Mouse (Mus musculus) embryonic facial prominence, embryonic 14.5 days (tissue): ENCODE measurements at regions not wholly inside any gene's neighbourhood (a gene's known extent, or its start where the extent isn't known, plus 50 kb on each side); places are given as distances from the start of the nearest gene placed in this dataset.
A peak's percentile ranks its signal among the peaks of the same experiment; 100 is the strongest.

Experiments
- ATAC-seq: fragments of 200-750 bp; cut with Nextera tagmentation; 2 replicates; pipeline ENCODE4 v1.8.0; 2017; ENCODE audit warnings: low read depth, moderate number of reproducible peaks, moderate TSS enrichment
- DNase-seq: peaks from one replicate; pipeline ENCODE4 v3.0.0-alpha.2; 2015; ENCODE audit warnings: low spot score
- H3K27ac ChIP-seq: fragments of 300-500 bp; sonication (generic); replicated peaks from 2 replicates; pipeline ENCODE4 v1.5.1; 2014; ENCODE audit warnings: low read depth, mild to moderate bottlenecking, low read length, moderate library complexity
- H3K27me3 ChIP-seq: fragments of 300-500 bp; sonication (generic); replicated peaks from 2 replicates; pipeline ENCODE4 v1.6.1; 2014; ENCODE audit warnings: low read length; ENCODE audit not compliant: control insufficient read depth, insufficient read depth
- H3K36me3 ChIP-seq: fragments of 300-500 bp; sonication (generic); 2 replicates; pipeline ENCODE4 v1.6.1; 2014; ENCODE audit warnings: low read length, mixed read lengths; ENCODE audit not compliant: control insufficient read depth, insufficient read depth
- H3K4me1 ChIP-seq: fragments of 300-500 bp; sonication (generic); 2 replicates; pipeline ENCODE4 v1.6.1; 2014; ENCODE audit warnings: antibody characterized with exemption, low read length; ENCODE audit not compliant: control insufficient read depth, insufficient read depth
- H3K4me2 ChIP-seq: fragments of 300-500 bp; sonication (generic); 2 replicates; pipeline ENCODE4 v1.6.1; 2014; ENCODE audit warnings: low read depth, mild to moderate bottlenecking, low read length, moderate library complexity, mixed read lengths
- H3K4me3 ChIP-seq: fragments of 300-500 bp; sonication (generic); 2 replicates; pipeline ENCODE4 v1.5.1; 2014; ENCODE audit warnings: low read depth, mild to moderate bottlenecking, low read length
- H3K9ac ChIP-seq: fragments of 300-500 bp; sonication (generic); 2 replicates; pipeline ENCODE4 v1.6.1; 2014; ENCODE audit warnings: low read depth, mild to moderate bottlenecking, low read length, moderate library complexity, mixed read lengths
- H3K9me3 ChIP-seq: fragments of 300-500 bp; sonication (generic); 2 replicates; pipeline ENCODE4 v1.6.1; 2016; ENCODE audit warnings: low read length; ENCODE audit not compliant: control insufficient read depth
- WGBS: fragments of 180-500 bp; shearing (Covaris S2); extraction: QIAGEN DNeasy Blood & Tissue Kit; methylation state at CpG from one replicate; pipeline ENCODE4 v1.1.7; 2014; 5-methylcytosine and 5-hydroxymethylcytosine counted together

GRCm38 (mm10) chr10:119395048-119395447 lies 58.6 kb upstream of the Grip1 start:
- H3K27me3 ChIP-seq: no peaks in the 10 kb centered on the region
- H3K4me2 ChIP-seq: no peak overlapping the region
- 69% methylated on average over 5 of the region's 5 CpGs for WGBS
- ATAC-seq (no peak), DNase-seq (no peak)
- no peak overlapping the region for H3K4me3 ChIP-seq
- no peak overlapping the region for H3K27ac ChIP-seq
- no peak overlapping the region for H3K9ac ChIP-seq
- H3K4me1 ChIP-seq: no peaks in the 10 kb centered on the region
- no peaks in the 10 kb centered on the region for H3K9me3 ChIP-seq
- no peaks in the 10 kb centered on the region for H3K36me3 ChIP-seq

DNA sequence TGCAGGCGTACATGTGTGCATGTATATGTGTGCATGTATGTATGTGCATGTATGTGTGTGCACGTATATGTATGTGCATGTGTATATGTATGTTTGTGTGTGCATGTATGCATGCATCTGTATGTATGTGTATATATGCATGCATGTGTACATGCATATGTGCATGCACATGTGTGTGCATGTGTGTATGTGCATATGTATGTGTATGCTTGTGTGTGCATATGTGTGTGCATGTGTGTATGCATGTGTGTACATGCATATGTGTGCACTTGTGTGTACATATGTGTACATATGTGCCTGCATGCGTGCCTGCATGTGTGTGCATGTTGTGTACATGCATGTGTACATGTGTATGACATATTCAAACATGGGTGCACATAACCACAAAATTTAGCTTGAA lies 65.7 kb upstream of the Grip1 start:
- H3K27ac ChIP-seq: no peak overlapping the region
- no peaks in the 10 kb centered on the region for H3K36me3 ChIP-seq
- 85% methylated on average over 3 of the region's 3 CpGs for WGBS
- no peaks in the 10 kb centered on the region for H3K9me3 ChIP-seq
- no peak overlapping the region for H3K4me3 ChIP-seq
- ATAC-seq: no peak
- H3K4me1 ChIP-seq: no peaks in the 10 kb centered on the region
- no peak overlapping the region for H3K4me2 ChIP-seq
- H3K9ac ChIP-seq: no peak overlapping the region
- no peaks in the 10 kb centered on the region for H3K27me3 ChIP-seq
- no peak for DNase-seq

GRCm38 (mm10) chr10:119382257-119382656 lies 71.4 kb upstream of the Grip1 start:
- ATAC-seq: no peak
- 88% methylated on average over 11 of the region's 11 CpGs for WGBS
- H3K27ac ChIP-seq: no peak overlapping the region

GRCm38 (mm10) chr10:119368566-119368965 lies 85.1 kb upstream of the Grip1 start:
- Histone ChIP-seq H3K4me2 (no peak overlapping the region), H3K27me3 (no peaks in the 10 kb centered on the region), H3K4me3 (no peak overlapping the region), H3K36me3 (no peaks in the 10 kb centered on the region), H3K9ac (no peak overlapping the region), H3K27ac (no peak overlapping the region), H3K9me3 (no peaks in the 10 kb centered on the region), H3K4me1 (no peaks in the 10 kb centered on the region)
- DNase-seq (no peak), ATAC-seq (no peak)
- WGBS: 63% methylated on average over 5 of the region's 5 CpGs

More at GRCm38 (mm10) chr10:119382257-119382656, 71.4 kb upstream of the Grip1 start:
- no peaks in the 10 kb centered on the region for H3K4me1 ChIP-seq
- no peak for DNase-seq
- H3K9ac ChIP-seq: no peak overlapping the region
- H3K4me3 ChIP-seq: no peak overlapping the region
- H3K27me3 ChIP-seq: no peaks in the 10 kb centered on the region
- no peaks in the 10 kb centered on the region for H3K9me3 ChIP-seq
- H3K36me3 ChIP-seq: no peaks in the 10 kb centered on the region
- no peak overlapping the region for H3K4me2 ChIP-seq

DNA sequence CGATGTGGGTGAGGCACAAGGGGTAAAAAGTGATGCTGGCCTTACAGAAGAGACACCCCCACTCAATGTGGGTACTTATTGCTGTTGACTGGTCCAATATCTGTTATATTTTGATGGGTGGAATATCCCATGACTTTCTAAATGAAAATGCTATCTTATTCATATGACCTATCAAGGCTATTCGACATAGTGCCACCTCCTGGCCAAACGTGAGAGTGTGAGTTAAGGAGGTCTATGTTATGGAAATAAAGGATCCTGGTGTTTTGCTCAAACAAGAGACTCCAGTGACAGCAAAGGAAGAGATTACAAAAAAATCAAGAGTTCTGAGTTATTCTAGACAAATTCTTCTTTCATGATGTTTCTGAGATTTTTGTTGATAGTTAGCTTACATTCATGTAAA lies 90.0 kb upstream of the Grip1 start:
- DNase-seq (peak; percentile 50), ATAC-seq (no peak)
- no peak overlapping the region for H3K4me2 ChIP-seq
- no peak overlapping the region for H3K27ac ChIP-seq
- H3K9me3 ChIP-seq: 0 out of 2 replicates have a peak, but pooled peaks cover 4% of the 10 kb centered on the region
- H3K4me1 ChIP-seq: no peaks in the 10 kb centered on the region
- H3K4me3 ChIP-seq: no peak overlapping the region
- no peak overlapping the region for H3K9ac ChIP-seq
- no peaks in the 10 kb centered on the region for H3K36me3 ChIP-seq
- no peaks in the 10 kb centered on the region for H3K27me3 ChIP-seq
- whole genome bisulfite sequencing: 43% methylated on average over 3 of the region's 3 CpGs

GRCm38 (mm10) chr10:119358730-119359292 lies 94.8 kb upstream of the Grip1 start:
- Histone ChIP-seq H3K27ac (no peak overlapping the region), H3K36me3 (no peaks in the 10 kb centered on the region), H3K27me3 (no peaks in the 10 kb centered on the region), H3K4me1 (no peaks in the 10 kb centered on the region), H3K4me2 (no peak overlapping the region), H3K9me3 (0 out of 2 replicates have a peak, but pooled peaks cover 4% of the 10 kb centered on the region), H3K4me3 (no peak overlapping the region), H3K9ac (no peak overlapping the region)
- WGBS: 40% methylated on average over 7 of the region's 7 CpGs
- DNase-seq: peak; percentile 54
- ATAC-seq: peak; percentile 22; the same call in 1 of the 2 replicates

DNA sequence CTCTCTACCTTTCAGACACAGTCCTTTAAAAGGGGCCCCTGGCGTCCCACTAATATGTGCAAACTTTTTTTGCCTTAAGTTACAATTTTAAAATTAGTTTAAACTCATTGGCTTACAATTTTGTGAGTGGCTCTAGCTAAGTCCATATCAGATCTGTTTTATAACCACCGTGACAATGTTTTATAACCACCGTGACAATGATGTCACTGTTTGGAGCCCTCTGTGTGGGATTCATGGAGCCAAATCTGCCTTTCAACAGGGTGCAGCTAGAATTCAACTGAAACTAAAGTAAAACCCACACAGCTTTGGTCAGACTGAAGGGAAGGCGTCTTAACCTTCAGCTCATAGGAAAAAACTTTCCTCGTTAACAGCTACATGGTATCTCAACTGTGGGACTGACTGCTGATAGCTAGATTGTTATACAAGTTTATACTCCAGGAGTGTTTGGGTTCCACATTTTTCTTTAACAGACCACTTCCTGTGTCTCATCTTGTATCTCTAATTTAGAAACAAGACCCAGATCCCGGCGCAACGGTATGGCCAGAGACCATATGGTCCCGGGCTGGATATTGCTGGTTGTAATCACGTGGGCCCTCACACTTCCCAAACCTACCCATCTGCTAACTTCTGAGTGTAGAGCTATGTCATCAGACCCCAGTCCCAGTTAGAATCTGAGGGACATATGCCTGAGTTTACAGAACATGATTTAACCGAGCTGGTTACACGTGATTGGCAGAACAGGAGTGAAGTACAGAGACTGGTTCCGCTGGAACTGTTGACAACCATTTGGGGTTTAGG lies 102.7 kb upstream of the Cand1 start:
- H3K27me3 ChIP-seq: no peaks in the 10 kb centered on the region
- H3K36me3 ChIP-seq: no peaks in the 10 kb centered on the region
- H3K27ac ChIP-seq: no peak overlapping the region
- no peak overlapping the region for H3K9ac ChIP-seq
- peak; percentile 4; the same call in 1 of the 2 replicates for ATAC-seq
- no peaks in the 10 kb centered on the region for H3K9me3 ChIP-seq
- H3K4me1 ChIP-seq: no peaks in the 10 kb centered on the region
- H3K4me2 ChIP-seq: no peak overlapping the region
- DNase-seq: peak; percentile 58
- no peak overlapping the region for H3K4me3 ChIP-seq
- 59% methylated on average over 13 of the region's 13 CpGs for WGBS

DNA sequence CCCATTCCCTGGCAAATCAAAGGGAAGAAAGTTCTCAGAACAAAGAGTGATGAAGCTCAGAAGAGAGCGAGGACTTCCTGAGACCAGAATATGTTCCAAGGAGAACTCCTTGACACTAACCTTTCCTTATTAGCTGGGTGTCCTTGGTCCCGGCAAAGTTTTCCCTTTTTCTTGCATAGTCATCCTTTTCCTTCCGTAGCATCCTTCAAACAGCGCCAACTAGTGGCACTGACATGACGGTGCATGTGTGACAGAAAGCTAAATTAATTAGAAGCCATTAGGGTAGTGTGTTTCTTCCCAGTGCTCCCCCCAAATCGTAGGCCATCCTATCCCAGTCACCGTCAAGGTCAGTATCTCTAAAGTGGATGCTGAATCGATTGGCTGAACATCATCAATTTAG lies 100.5 kb upstream of the Cand1 start:
- Histone ChIP-seq H3K36me3 (no peaks in the 10 kb centered on the region), H3K4me2 (no peak overlapping the region), H3K4me3 (no peak overlapping the region), H3K9ac (no peak overlapping the region), H3K27ac (no peak overlapping the region), H3K27me3 (no peaks in the 10 kb centered on the region), H3K4me1 (no peaks in the 10 kb centered on the region), H3K9me3 (no peaks in the 10 kb centered on the region)
- no peak for ATAC-seq
- WGBS: 72% methylated on average over 8 of the region's 8 CpGs
- no peak for DNase-seq

GRCm38 (mm10) chr10:119326912-119327311 lies 87.1 kb upstream of the Cand1 start:
- WGBS: 34% methylated on average over 6 of the region's 6 CpGs
- Histone ChIP-seq H3K36me3 (no peaks in the 10 kb centered on the region), H3K9me3 (no peaks in the 10 kb centered on the region), H3K27ac (no peak overlapping the region), H3K9ac (no peak overlapping the region), H3K4me2 (no peak overlapping the region), H3K4me3 (no peak overlapping the region), H3K4me1 (no peaks in the 10 kb centered on the region), H3K27me3 (no peaks in the 10 kb centered on the region)
- DNase-seq: peak; percentile 40
- ATAC-seq: no peak
